Mouse (Mus musculus) midbrain, embryonic 14.5 days (tissue): ENCODE data around the gene Methig1. TPM values are rescaled to one million over a fixed set of nuclear protein-coding genes. Genes with fewer than 3 reads are reported as not detected.
"Not testable (repeated sequence)": the region's sequence is repeated elsewhere in the genome, so short reads cannot be mapped to it uniquely, and the experiment has no call there.

Experiments
- ATAC-seq: fragments of 200-750 bp; cut with Nextera tagmentation; 2 replicates; pipeline ENCODE4 v1.8.0; 2017; ENCODE audit warnings: moderate number of reproducible peaks, moderate library complexity; ENCODE audit not compliant: low FRiP score, low TSS enrichment
- DNase-seq: peaks from one replicate; pipeline ENCODE4 v3.0.0-alpha.2; 2015
- H3K27ac ChIP-seq: fragments of 300-500 bp; sonication (generic); replicated peaks from 2 replicates; pipeline ENCODE4 v1.5.1; 2014; ENCODE audit warnings: mild to moderate bottlenecking, low read depth, low read length, moderate library complexity
- H3K27me3 ChIP-seq: fragments of 300-500 bp; sonication (generic); 2 replicates; pipeline ENCODE4 v1.6.1; 2014; ENCODE audit warnings: low read length, control low read depth, mixed read lengths; ENCODE audit not compliant: control insufficient read depth, insufficient read depth
- H3K36me3 ChIP-seq: fragments of 300-500 bp; sonication (generic); 2 replicates; pipeline ENCODE4 v1.6.1; 2014; ENCODE audit warnings: low read length, control low read depth; ENCODE audit not compliant: control insufficient read depth, insufficient read depth
- H3K4me1 ChIP-seq: fragments of 300-500 bp; sonication (generic); 2 replicates; pipeline ENCODE4 v1.6.1; 2014; ENCODE audit warnings: mild to moderate bottlenecking, antibody characterized with exemption, low read length, control low read depth; ENCODE audit not compliant: control insufficient read depth, insufficient read depth
- H3K4me2 ChIP-seq: fragments of 300-500 bp; sonication (generic); 2 replicates; pipeline ENCODE4 v1.6.1; 2014; ENCODE audit warnings: mild to moderate bottlenecking, low read length, moderate library complexity
- H3K4me3 ChIP-seq: fragments of 300-500 bp; sonication (generic); replicated peaks from 2 replicates; pipeline ENCODE4 v1.5.1; 2014; ENCODE audit warnings: low read depth, low read length
- H3K9ac ChIP-seq: fragments of 300-500 bp; sonication (generic); replicated peaks from 2 replicates; pipeline ENCODE4 v1.6.1; 2014; ENCODE audit warnings: mild to moderate bottlenecking, low read length, moderate library complexity
- H3K9me3 ChIP-seq: fragments of 300-500 bp; sonication (generic); 2 replicates; pipeline ENCODE4 v1.6.1; 2016; ENCODE audit warnings: low read length, control low read depth, mixed read lengths; ENCODE audit not compliant: control insufficient read depth
- WGBS: fragments of 180-500 bp; shearing (Covaris S2); extraction: QIAGEN DNeasy Blood & Tissue Kit; methylation state at CpG from one replicate; pipeline ENCODE4 v1.1.7; 2014; 5-methylcytosine and 5-hydroxymethylcytosine counted together
- polyA plus RNA-seq: library from polyadenylated mRNA; unstranded; fragments of >200 nt; fragmentation: Nextera tagmentation; extraction: Ambion mirVana; gene quantifications from 2 replicates; pipeline ENCODE4 v1.2.1, GENCODE M21; 2014

Methig1 gene
- polyA plus RNA-seq, 1 experiment from 2014 or later: not detected

GRCm38 (mm10) chr15:100332077-100332961, 20.6 kb upstream of the Methig1 start:
- DNase-seq, H3K9ac ChIP-seq, H3K4me1 ChIP-seq, ATAC-seq, H3K4me2 ChIP-seq, H3K4me3 ChIP-seq, H3K27ac ChIP-seq, H3K36me3 ChIP-seq, H3K27me3 ChIP-seq, H3K9me3 ChIP-seq: not testable (repeated sequence)
- WGBS: 39% methylated on average over 2 of the region's 10 CpGs

- no peak within 1 kb of the TSS for H3K27ac ChIP-seq
- no peaks in the 10 kb centered on the region for H3K9me3 ChIP-seq
- H3K4me3 ChIP-seq: no peak within 1 kb of the TSS
- H3K27me3 ChIP-seq: no peaks in the 10 kb centered on the region
- no peak within 1 kb of the TSS for H3K9ac ChIP-seq
- DNase-seq: peak; percentile 9
- H3K36me3 ChIP-seq: no peaks in the 10 kb centered on the region
- H3K4me2 ChIP-seq: no peak within 1 kb of the TSS
- no peaks in the 10 kb centered on the region for H3K4me1 ChIP-seq
- WGBS: 83% methylated on average over 10 of the region's 10 CpGs
- ATAC-seq: no peak
These were observed 18.3 kb upstream of the Methig1 start, which contains the start of gene Mettl7a3 for GRCm38 (mm10) chr15:100334629-100335028. TSS of gene Mettl7a3 (plus strand) at chr15:100334929.

GRCm38 (mm10) chr15:100337328-100337727, 15.6 kb upstream of the Methig1 start:
- H3K4me3 ChIP-seq, H3K4me2 ChIP-seq, DNase-seq, H3K9me3 ChIP-seq, H3K4me1 ChIP-seq, H3K27ac ChIP-seq, H3K27me3 ChIP-seq, H3K36me3 ChIP-seq, H3K9ac ChIP-seq, ATAC-seq: not testable (repeated sequence)

- not testable (repeated sequence) for ATAC-seq, H3K9me3 ChIP-seq, H3K9ac ChIP-seq, H3K27me3 ChIP-seq, H3K4me1 ChIP-seq, H3K4me3 ChIP-seq, H3K36me3 ChIP-seq, H3K27ac ChIP-seq, H3K4me2 ChIP-seq
- peak; percentile 61 for DNase-seq
- WGBS: 27% methylated on average over 8 of the region's 10 CpGs
These were observed 15.1 kb upstream of the Methig1 start for GRCm38 (mm10) chr15:100337847-100338246.

GRCm38 (mm10) chr15:100341314-100341980, 11.5 kb upstream of the Methig1 start:
- H3K27me3 ChIP-seq, ATAC-seq, H3K4me1 ChIP-seq, H3K36me3 ChIP-seq, H3K4me2 ChIP-seq, H3K4me3 ChIP-seq, DNase-seq, H3K27ac ChIP-seq, H3K9ac ChIP-seq, H3K9me3 ChIP-seq: not testable (repeated sequence)
- 76% methylated on average over 4 of the region's 5 CpGs for WGBS

- Histone ChIP-seq H3K4me2 (no peak overlapping the region), H3K27me3 (no peaks in the 10 kb centered on the region), H3K4me1 (no peaks in the 10 kb centered on the region), H3K36me3 (no peaks in the 10 kb centered on the region), H3K9me3 (no peaks in the 10 kb centered on the region), H3K4me3 (no peak overlapping the region), H3K9ac (no peak overlapping the region), H3K27ac (no peak overlapping the region)
- no peak for DNase-seq
- no peak for ATAC-seq
These were observed 7.5 kb upstream of the Methig1 start for GRCm38 (mm10) chr15:100345484-100345883.

- ATAC-seq (no peak), DNase-seq (no peak)
- Histone ChIP-seq H3K36me3 (no peaks in the 10 kb centered on the region), H3K9me3 (no peaks in the 10 kb centered on the region), H3K4me3 (no peak overlapping the region), H3K4me1 (no peaks in the 10 kb centered on the region), H3K9ac (no peak overlapping the region), H3K4me2 (no peak overlapping the region), H3K27me3 (no peaks in the 10 kb centered on the region), H3K27ac (no peak overlapping the region)
- 67% methylated on average over 14 of the region's 14 CpGs for WGBS
These were observed 6.2 kb upstream of the Methig1 start for GRCm38 (mm10) chr15:100346761-100347160.

GRCm38 (mm10) chr15:100349496-100349895, 3.5 kb upstream of the Methig1 start:
- Histone ChIP-seq H3K4me1 (no peaks in the 10 kb centered on the region), H3K4me2 (no peak overlapping the region), H3K36me3 (no peaks in the 10 kb centered on the region), H3K27me3 (no peaks in the 10 kb centered on the region), H3K4me3 (no peak overlapping the region), H3K27ac (no peak overlapping the region), H3K9me3 (no peaks in the 10 kb centered on the region), H3K9ac (no peak overlapping the region)
- 48% methylated on average over 2 of the region's 2 CpGs for WGBS
- DNase-seq: no peak
- ATAC-seq: no peak
